ENCODE assay signal across 12 mouse cellular contexts in the genomic region with DNA sequence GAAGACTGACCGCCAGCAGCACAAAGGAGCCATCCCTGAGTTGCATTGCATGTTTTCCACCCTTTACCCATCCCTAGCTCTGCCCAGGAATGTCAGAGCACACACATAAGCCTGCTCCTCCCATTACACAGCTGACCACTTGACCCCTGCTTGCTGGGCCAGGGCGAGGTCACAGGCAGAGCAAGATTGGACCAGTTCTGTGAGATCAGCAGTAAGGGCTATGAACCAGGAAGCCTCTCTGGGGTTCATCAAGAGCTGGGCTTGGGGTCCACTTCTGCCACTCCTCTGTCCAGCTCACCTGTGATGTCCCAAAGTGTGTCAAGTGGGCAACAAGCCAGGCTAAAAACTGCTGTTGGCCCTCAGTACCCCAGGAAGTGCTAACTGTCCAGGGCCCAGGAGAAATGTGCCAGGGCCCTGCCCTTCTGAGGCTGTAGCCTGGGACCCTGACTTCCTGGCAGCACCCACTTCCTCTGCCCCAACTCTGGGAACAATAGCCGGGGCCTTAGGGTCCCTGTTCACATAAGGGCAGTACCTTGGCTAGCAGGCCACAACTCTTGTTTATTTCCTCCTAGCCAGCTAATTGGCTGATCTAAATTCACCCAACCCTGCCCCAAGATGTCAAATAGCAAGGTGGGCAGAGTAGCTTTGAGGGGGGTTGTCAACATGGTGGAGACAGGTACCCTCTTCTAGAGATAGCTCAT. TPM values are rescaled to one million over a fixed set of nuclear protein-coding genes. Genes with fewer than 3 reads are reported as not detected.
DNase-seq lines count a peak whose midpoint lies in the region; ATAC-seq lines count a peak whose summit lies in the region.
"Had no signal": no experiment of that assay in that cellular context is flagged by ENCODE, and none has a peak within 500 bp of the region (broad histone marks: within the 10 kb centered on the region; RNA-seq: fewer than 3 reads in every experiment).

No protein-coding gene starts in this region.

- ATAC-seq in embryonic facial prominence, embryonic 15.5 days (ENCODE audit: insufficient number of reproducible peaks, low FRiP score, low TSS enrichment, low read depth) = no peak
- ATAC-seq in kidney, embryonic 14.5 days (ENCODE audit: low FRiP score, low TSS enrichment) = no peak
- no peak for ATAC-seq in forebrain, embryonic 12.5 days (ENCODE audit: low FRiP score)
- ATAC-seq: activated CD4-positive, CD25-positive, alpha-beta regulatory T cell, adult 4 months had no signal

- H3K4me1 ChIP-seq in embryonic facial prominence, embryonic 15.5 days = peaks cover 18% of the 10 kb centered on the region
- H3K4me1 ChIP-seq in kidney, embryonic 14.5 days (ENCODE audit: control insufficient read depth, insufficient read depth, low read length) = peaks cover 21% of the 10 kb centered on the region
- peaks cover 7% of the 10 kb centered on the region for H3K4me1 ChIP-seq in forebrain, embryonic 12.5 days

- H3K27ac ChIP-seq in embryonic facial prominence, embryonic 15.5 days (replicated peaks) = no peak overlapping the region
- no peak overlapping the region for H3K27ac ChIP-seq in kidney, embryonic 14.5 days (ENCODE audit: low read depth, low read length)
- H3K27ac ChIP-seq in forebrain, embryonic 12.5 days = no peak overlapping the region
- H3K27ac ChIP-seq: hindbrain, embryonic 15.5 days; neural tube, embryonic 13.5 days had no signal

- H3K36me3 ChIP-seq in embryonic facial prominence, embryonic 15.5 days = peaks cover 11% of the 10 kb centered on the region
- peaks cover 13% of the 10 kb centered on the region for H3K36me3 ChIP-seq in kidney, embryonic 14.5 days (ENCODE audit: control insufficient read depth, insufficient read depth, low read length)
- peaks cover 29% of the 10 kb centered on the region for H3K36me3 ChIP-seq in forebrain, embryonic 12.5 days (replicated peaks)

- H3K4me2 ChIP-seq in embryonic facial prominence, embryonic 15.5 days (replicated peaks) = 0 out of 2 replicates have a peak overlapping the region, but pooled peaks have one; percentile 56
- peak overlapping the region; percentile 49 for H3K4me2 ChIP-seq in kidney, embryonic 14.5 days (replicated peaks; ENCODE audit: low read depth, low read length)
- H3K4me2 ChIP-seq in forebrain, embryonic 12.5 days = no peak overlapping the region

- DNase-seq in kidney, adult 11 months = peak; percentile 69
- DNase-seq in kidney, postnatal 14 days = no peak
- DNase-seq in lung, postnatal 10 days = peak; percentile 44
- no peak for DNase-seq in right cerebral cortex, postnatal 25 days
- no peak for DNase-seq in right cerebral cortex, postnatal 14 days
- DNase-seq: layer of hippocampus, postnatal 36 days had no signal

- no peaks in the 10 kb centered on the region for H3K9me3 ChIP-seq in embryonic facial prominence, embryonic 15.5 days (replicated peaks)
- H3K9me3 ChIP-seq in kidney, embryonic 14.5 days (ENCODE audit: control insufficient read depth, low read length) = no peaks in the 10 kb centered on the region
- H3K9me3 ChIP-seq in forebrain, embryonic 12.5 days = no peaks in the 10 kb centered on the region
- H3K9me3 ChIP-seq: hindbrain, embryonic 15.5 days; neural tube, embryonic 13.5 days had no signal

- no peak overlapping the region for H3K9ac ChIP-seq in embryonic facial prominence, embryonic 15.5 days
- H3K9ac ChIP-seq in kidney, embryonic 14.5 days (ENCODE audit: low read depth, low read length) = peak overlapping the region; percentile 31
- no peak overlapping the region for H3K9ac ChIP-seq in forebrain, embryonic 12.5 days
- H3K9ac ChIP-seq: hindbrain, embryonic 15.5 days had no signal

- H3K27me3 ChIP-seq in embryonic facial prominence, embryonic 15.5 days = no peaks in the 10 kb centered on the region
- no peaks in the 10 kb centered on the region; the same call in 1 of the 2 replicates for H3K27me3 ChIP-seq in kidney, embryonic 14.5 days (ENCODE audit: control insufficient read depth, insufficient read depth, low read length)
- peaks cover 29% of the 10 kb centered on the region for H3K27me3 ChIP-seq in forebrain, embryonic 12.5 days
- H3K27me3 ChIP-seq: hindbrain, embryonic 15.5 days had no signal

- WGBS in embryonic facial prominence, embryonic 15.5 days = 66% methylated on average over 3 of the region's 3 CpGs
- WGBS in kidney, embryonic 14.5 days = 73% methylated on average over 3 of the region's 3 CpGs
- WGBS in forebrain, embryonic 12.5 days = 87% methylated on average over 3 of the region's 3 CpGs

- no peak overlapping the region for H3K4me3 ChIP-seq in embryonic facial prominence, embryonic 15.5 days (replicated peaks)
- H3K4me3 ChIP-seq in kidney, embryonic 14.5 days (ENCODE audit: low read length) = peak overlapping the region; percentile 27; the same call in 1 of the 2 replicates
- no peak overlapping the region for H3K4me3 ChIP-seq in forebrain, embryonic 12.5 days (replicated peaks)
- H3K4me3 ChIP-seq: hindbrain, embryonic 15.5 days had no signal

RNA-seq across cellular contexts. Expression of gene Eps8l2, which starts 0.8 kb away (rescaled TPM):
- polyA plus RNA-seq in embryonic facial prominence, embryonic 15.5 days (2015; fragmentation: Nextera tagmentation; extraction: Ambion mirVana) = 36.1 and 40.5 TPM in 2 replicates
- polyA plus RNA-seq in kidney, embryonic 14.5 days (2014; fragmentation: Nextera tagmentation; extraction: Ambion mirVana) = 9.6 and 18.0 TPM in 2 replicates
- polyA plus RNA-seq in forebrain, embryonic 12.5 days (2016; fragmentation: Nextera tagmentation; extraction: Ambion mirVana) = 1.2 and 1.7 TPM in 2 replicates
- polyA plus RNA-seq: activated CD4-positive, CD25-positive, alpha-beta regulatory T cell, adult 4 months had no signal

RNA-seq across cellular contexts. Expression of gene Tmem80, which starts 10.3 kb away (rescaled TPM):
- 42.2 and 47.4 TPM in 2 replicates for polyA plus RNA-seq in embryonic facial prominence, embryonic 15.5 days (2015; fragmentation: Nextera tagmentation; extraction: Ambion mirVana)
- polyA plus RNA-seq in kidney, embryonic 14.5 days (2014; fragmentation: Nextera tagmentation; extraction: Ambion mirVana) = 36.7 and 46.8 TPM in 2 replicates
- polyA plus RNA-seq in forebrain, embryonic 12.5 days (2016; fragmentation: Nextera tagmentation; extraction: Ambion mirVana) = 59.9 and 63.6 TPM in 2 replicates

RNA-seq across cellular contexts. Expression of gene Deaf1, which starts 10.4 kb away (rescaled TPM):
- polyA plus RNA-seq in embryonic facial prominence, embryonic 15.5 days (2015; fragmentation: Nextera tagmentation; extraction: Ambion mirVana) = 73.5 and 82.0 TPM in 2 replicates
- polyA plus RNA-seq in kidney, embryonic 14.5 days (2014; fragmentation: Nextera tagmentation; extraction: Ambion mirVana) = 64.0 and 79.7 TPM in 2 replicates
- polyA plus RNA-seq in forebrain, embryonic 12.5 days (2016; fragmentation: Nextera tagmentation; extraction: Ambion mirVana) = 74.0 and 78.4 TPM in 2 replicates

RNA-seq across cellular contexts. Expression of gene Drd4, which starts 46.1 kb away (rescaled TPM):
- polyA plus RNA-seq in embryonic facial prominence, embryonic 15.5 days (2015; fragmentation: Nextera tagmentation; extraction: Ambion mirVana) = 0.76 and 1.1 TPM in 2 replicates
- 1.4 and 1.6 TPM in 2 replicates for polyA plus RNA-seq in kidney, embryonic 14.5 days (2014; fragmentation: Nextera tagmentation; extraction: Ambion mirVana)
- 0.38 and 0.60 TPM in 2 replicates for polyA plus RNA-seq in forebrain, embryonic 12.5 days (2016; fragmentation: Nextera tagmentation; extraction: Ambion mirVana)
- polyA plus RNA-seq: activated CD4-positive, CD25-positive, alpha-beta regulatory T cell, adult 4 months had no signal

RNA-seq across cellular contexts. Expression of gene Taldo1, which starts 54.1 kb away (rescaled TPM):
- 278 and 280 TPM in 2 replicates for polyA plus RNA-seq in embryonic facial prominence, embryonic 15.5 days (2015; fragmentation: Nextera tagmentation; extraction: Ambion mirVana)
- 321 and 322 TPM in 2 replicates for polyA plus RNA-seq in kidney, embryonic 14.5 days (2014; fragmentation: Nextera tagmentation; extraction: Ambion mirVana)
- 397 and 407 TPM in 2 replicates for polyA plus RNA-seq in forebrain, embryonic 12.5 days (2016; fragmentation: Nextera tagmentation; extraction: Ambion mirVana)

Comparison
In these comparisons a context has a peak if more than half of its experiments do, and no peak if none do; other contexts are left out.
1. DNase-seq: peak in kidney, adult 11 months (single experiment) and lung, postnatal 10 days (single experiment); none in kidney, postnatal 14 days (single experiment), right cerebral cortex, postnatal 25 days (single experiment) and right cerebral cortex, postnatal 14 days (single experiment).